Mouse (Mus musculus) liver, embryonic 14.5 days (tissue): ENCODE results near the gene Tmbim4. TPM values are rescaled to one million over a fixed set of nuclear protein-coding genes. Genes with fewer than 3 reads are reported as not detected.
A peak's percentile ranks its signal among the peaks of the same experiment; 100 is the strongest.

Experiments
- ATAC-seq: fragments of 200-750 bp; cut with Nextera tagmentation; 2 replicates; pipeline ENCODE4 v1.8.0; 2017; ENCODE audit warnings: moderate number of reproducible peaks, mild to moderate bottlenecking, moderate library complexity; ENCODE audit not compliant: insufficient read depth
- DNase-seq, 3 experiments: peaks; one replicate each; pipeline ENCODE4 v3.0.0-alpha.2; 2012 to 2013; ENCODE audit warnings: low read depth in 3 of 3, low spot score in 3 of 3
- H3K27ac ChIP-seq: fragments of 300-500 bp; sonication (generic); 2 replicates; pipeline ENCODE4 v1.5.1; 2014; ENCODE audit warnings: moderate library complexity, mild to moderate bottlenecking, control low read depth, inconsistent platforms
- H3K27me3 ChIP-seq: fragments of 300-500 bp; sonication (generic); 2 replicates; pipeline ENCODE4 v1.6.1; 2014; ENCODE audit warnings: mild to moderate bottlenecking, low read length, moderate library complexity; ENCODE audit not compliant: control insufficient read depth, insufficient read depth
- H3K36me3 ChIP-seq: fragments of 300-500 bp; sonication (generic); replicated peaks from 2 replicates; pipeline ENCODE4 v1.6.1; 2014; ENCODE audit warnings: low read depth; ENCODE audit not compliant: control insufficient read depth, insufficient read depth
- H3K4me1 ChIP-seq, 2 experiments: fragments of 200-500 bp in 1 of 2; fragments of 300-500 bp in 1 of 2; sonication (generic) in 1 of 2; replicated peaks; 2 replicates each; pipeline ENCODE4 v1.6.1; 2012 to 2014; ENCODE audit warnings: antibody characterized with exemption in 1 of 2, inconsistent platforms in 1 of 2, low read length in 1 of 2; ENCODE audit not compliant: control insufficient read depth in 2 of 2, insufficient read depth in 2 of 2
- H3K4me2 ChIP-seq: fragments of 300-500 bp; sonication (generic); 2 replicates; pipeline ENCODE4 v1.6.1; 2014; ENCODE audit warnings: low read depth, mild to moderate bottlenecking, control low read depth, moderate library complexity
- H3K4me3 ChIP-seq, 2 experiments: fragments of 200-500 bp in 1 of 2; fragments of 300-500 bp in 1 of 2; sonication (generic) in 1 of 2; 2 replicates each; pipeline ENCODE4 v1.5.1; 2012 to 2014; ENCODE audit warnings: low read depth in 2 of 2, low read length in 2 of 2, mild to moderate bottlenecking in 2 of 2, control low read depth in 1 of 2, inconsistent platforms in 1 of 2, moderate library complexity in 1 of 2; ENCODE audit not compliant: insufficient read depth in 1 of 2
- H3K9ac ChIP-seq: fragments of 300-500 bp; sonication (generic); replicated peaks from 2 replicates; pipeline ENCODE4 v1.6.1; 2014; ENCODE audit warnings: mild to moderate bottlenecking, control low read depth, moderate library complexity
- H3K9me3 ChIP-seq: fragments of 300-500 bp; sonication (generic); 2 replicates; pipeline ENCODE4 v1.6.1; 2016; ENCODE audit warnings: low read length, mixed read lengths; ENCODE audit not compliant: control insufficient read depth
- CTCF ChIP-seq: IDR thresholded peaks from 2 replicates; pipeline ENCODE4 v1.5.1; 2016; ENCODE audit warnings: antibody characterized with exemption, low read depth, control low read depth
- EP300 ChIP-seq: IDR thresholded peaks from 2 replicates; pipeline ENCODE4 v1.6.1; 2016; ENCODE audit warnings: antibody characterized with exemption, low read depth
- WGBS: fragments of 180-500 bp; shearing (Covaris S2); extraction: QIAGEN DNeasy Blood & Tissue Kit; methylation state at CpG from one replicate; pipeline ENCODE4 v1.1.7; 2014; ENCODE audit not compliant: insufficient replicate concordance; 5-methylcytosine and 5-hydroxymethylcytosine counted together
- polyA plus RNA-seq, 2 experiments: library from polyadenylated mRNA; depleted of rRNA in 1 of 2; stranded (reverse) in 1 of 2; unstranded in 1 of 2; fragments of >200 nt; fragmentation: Nextera tagmentation in 1 of 2; extraction: Ambion mirVana in 1 of 2; gene quantifications; 2 replicates each; pipeline versions ENCODE4 v1.2.1 to v1.2.3; 2012 to 2014

Gene Tmbim4
- polyA plus RNA-seq, 2 experiments = 40.1 to 82.2 TPM

DNA sequence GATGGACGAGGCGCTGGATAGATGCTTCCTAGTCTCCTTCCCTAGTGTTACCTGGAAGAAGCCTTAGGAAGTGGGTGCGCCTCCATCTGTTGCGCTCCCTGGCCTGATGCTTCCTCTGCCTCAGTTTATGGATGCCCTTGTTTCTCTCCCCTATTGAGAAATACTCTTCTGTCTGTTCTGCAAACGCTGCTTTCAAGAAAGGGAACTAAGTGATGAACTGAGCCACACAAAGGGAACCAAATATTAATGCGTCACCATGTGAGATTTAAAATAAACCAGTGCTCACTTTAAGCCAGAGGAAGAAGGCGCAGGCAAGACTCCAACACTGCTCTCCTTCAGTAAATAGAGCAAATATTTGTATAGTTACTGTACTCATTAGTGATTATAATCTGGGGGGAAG, 37.9 kb upstream of the Tmbim4 start:
- Histone ChIP-seq H3K9ac (no peak overlapping the region), H3K4me1 (peaks cover 1 to 9% of the 10 kb centered on the region in 2 experiments; a peak in 3 of 4 replicates), H3K27ac (no peak overlapping the region), H3K36me3 (no peaks in the 10 kb centered on the region), H3K9me3 (no peaks in the 10 kb centered on the region), H3K4me3 (no peak overlapping the region), H3K27me3 (no peaks in the 10 kb centered on the region), H3K4me2 (no peak overlapping the region)
- no peak for TF ChIP-seq EP300
- no peak for TF ChIP-seq CTCF
- ATAC-seq (no peak), DNase-seq (no peak)
- 69% methylated on average over 7 of the region's 7 CpGs for WGBS

DNA sequence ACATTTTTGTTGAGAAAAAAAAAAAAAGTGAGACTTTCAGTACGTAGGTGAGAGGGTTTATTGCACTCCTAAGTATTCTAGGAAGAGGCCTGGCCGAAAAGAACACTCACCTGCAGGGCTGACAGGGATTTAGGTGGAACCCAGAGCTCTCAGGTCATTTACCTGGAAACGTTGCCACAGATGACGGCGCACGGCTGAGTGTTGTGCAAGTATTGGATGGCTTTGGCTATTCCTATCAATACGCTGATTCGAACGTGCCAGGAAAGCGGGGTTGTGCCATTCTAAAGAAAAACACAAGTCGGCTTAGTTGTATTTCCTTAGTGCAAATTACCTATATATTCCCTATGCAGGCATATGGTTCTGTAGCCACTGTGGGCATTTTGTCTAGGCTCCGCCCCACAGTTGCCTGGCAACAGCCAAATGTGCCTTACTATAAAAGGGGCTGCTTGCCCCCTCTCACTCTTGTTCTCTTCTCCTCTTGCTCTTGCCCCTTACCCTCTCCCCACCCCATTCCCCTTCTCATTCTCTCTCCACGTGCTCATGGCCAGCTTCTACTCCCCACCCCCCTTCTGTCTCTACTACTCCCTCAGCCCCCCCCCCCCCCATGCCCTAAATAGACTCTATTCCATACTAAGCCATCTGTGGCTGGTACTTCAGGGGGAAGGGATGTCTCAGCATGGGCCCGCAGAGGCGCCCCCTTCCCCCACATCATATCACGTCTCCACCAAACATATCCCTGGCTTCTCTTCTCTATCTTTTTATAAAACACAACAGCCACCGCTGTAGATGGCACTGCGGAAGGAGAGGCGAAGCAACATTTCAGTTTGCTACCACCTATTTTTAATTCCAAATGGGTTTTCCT, 36.2 kb upstream of the Tmbim4 start:
- no peaks in the 10 kb centered on the region for H3K27me3 ChIP-seq
- H3K4me1 ChIP-seq = peaks cover 4 to 18% of the 10 kb centered on the region in 2 experiments; a peak in 3 of 4 replicates
- no peaks in the 10 kb centered on the region for H3K36me3 ChIP-seq
- WGBS = 78% methylated on average over 19 of the region's 19 CpGs
- no peak overlapping the region for H3K4me3 ChIP-seq
- no peaks in the 10 kb centered on the region for H3K9me3 ChIP-seq
- ATAC-seq (no peak), DNase-seq (no peak)
- no peak overlapping the region for H3K27ac ChIP-seq
- H3K4me2 ChIP-seq = no peak overlapping the region
- no peak overlapping the region for H3K9ac ChIP-seq
- TF ChIP-seq EP300 (no peak), CTCF (no peak)

DNA sequence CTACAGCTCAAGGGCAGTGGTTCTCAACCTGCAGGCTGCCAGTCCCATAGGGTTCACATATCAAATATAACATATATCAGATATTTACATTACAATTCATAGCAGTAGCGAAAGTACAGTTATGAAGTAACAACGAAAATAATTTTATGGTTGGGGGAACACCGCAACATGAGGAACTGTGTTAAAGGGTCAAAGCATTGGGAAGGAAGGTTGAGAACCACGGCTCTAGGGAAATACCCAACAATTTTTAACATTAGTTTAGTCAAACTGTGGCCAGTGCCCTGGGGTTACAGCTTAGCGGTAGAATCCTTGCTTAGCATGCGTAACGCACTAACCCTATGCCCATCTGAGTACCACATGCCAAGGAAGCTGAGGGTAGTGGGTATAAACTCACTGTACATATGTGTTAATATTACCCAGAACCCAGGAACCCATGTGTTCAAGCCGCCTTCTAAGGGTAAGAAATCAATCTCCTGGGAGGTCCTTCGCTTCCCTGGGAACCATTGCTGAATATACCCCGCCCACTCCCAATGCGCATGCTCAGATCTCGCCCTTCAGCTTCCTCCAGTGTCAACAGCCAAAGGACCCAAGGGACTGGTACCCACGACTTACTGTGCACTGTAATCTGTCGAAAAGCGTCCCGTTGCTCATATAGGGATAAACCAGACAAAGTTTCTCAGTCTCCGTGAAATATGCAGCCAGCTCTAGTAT, 35.4 kb upstream of the Tmbim4 start:
- no peak for DNase-seq
- no peaks in the 10 kb centered on the region for H3K36me3 ChIP-seq
- TF ChIP-seq EP300 (no peak), CTCF (no peak)
- H3K27ac ChIP-seq = no peak overlapping the region
- H3K4me2 ChIP-seq = no peak overlapping the region
- no peak overlapping the region for H3K4me3 ChIP-seq
- 79% methylated on average over 17 of the region's 17 CpGs for WGBS
- H3K4me1 ChIP-seq = peaks cover 4 to 18% of the 10 kb centered on the region in 2 experiments; a peak in 3 of 4 replicates
- no peak overlapping the region for H3K9ac ChIP-seq
- ATAC-seq = no peak
- H3K27me3 ChIP-seq = no peaks in the 10 kb centered on the region
- H3K9me3 ChIP-seq = no peaks in the 10 kb centered on the region

DNA sequence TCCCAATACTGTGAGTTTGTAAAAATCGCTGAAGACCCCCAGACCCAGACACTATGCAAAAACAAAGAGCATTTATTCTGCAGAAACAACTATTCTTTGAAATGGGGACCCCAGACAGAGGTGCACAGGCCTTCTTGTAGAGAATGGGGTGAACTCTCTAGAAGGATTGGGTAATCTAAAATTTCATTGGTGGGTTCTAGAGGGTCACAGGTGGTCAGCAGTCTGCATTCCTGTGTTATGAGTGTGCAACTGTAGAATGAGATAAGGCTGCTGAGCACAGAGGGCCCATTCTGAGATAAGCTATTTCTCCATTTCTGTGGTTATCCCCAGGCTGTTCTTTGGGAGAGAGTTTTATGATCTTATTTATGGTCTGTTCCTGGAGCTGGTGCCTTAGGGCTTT, 33.3 kb upstream of the Tmbim4 start:
- TF ChIP-seq EP300 (peak; percentile 46), CTCF (no peak)
- Histone ChIP-seq H3K4me3 (no peak overlapping the region), H3K9me3 (no peaks in the 10 kb centered on the region), H3K27me3 (no peaks in the 10 kb centered on the region), H3K4me1 (peaks cover 4 to 18% of the 10 kb centered on the region in 2 experiments; a peak in 3 of 4 replicates), H3K4me2 (peak overlapping the region; percentile 28), H3K27ac (no peak overlapping the region), H3K36me3 (no peaks in the 10 kb centered on the region), H3K9ac (no peak overlapping the region)
- peak in 2 of 3 experiments; percentile 20 to 23 for DNase-seq
- peak; percentile 87 for ATAC-seq
- 30% methylated on average over 1 of the region's 1 CpGs for WGBS

DNA sequence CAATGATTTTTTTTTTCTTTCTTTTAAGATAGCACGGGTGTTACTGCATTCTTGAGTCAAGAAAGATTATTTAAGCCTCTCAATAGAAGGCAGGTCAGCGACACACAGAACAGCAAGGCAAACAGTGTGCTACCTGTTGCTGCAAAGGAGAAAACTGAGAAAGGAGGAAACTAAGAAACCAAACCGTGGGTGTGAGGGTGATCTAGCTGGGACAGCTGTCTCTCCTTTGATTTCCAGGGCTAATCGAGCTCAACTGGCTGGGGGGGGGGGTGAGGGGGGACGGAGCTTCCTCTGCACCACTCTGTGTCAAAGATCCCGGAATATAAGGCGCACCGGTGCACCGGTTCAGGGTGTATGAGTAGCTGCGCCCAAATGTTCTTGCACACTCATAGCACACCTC, 32.3 kb upstream of the Tmbim4 start:
- Histone ChIP-seq H3K27me3 (no peaks in the 10 kb centered on the region), H3K9ac (no peak overlapping the region), H3K4me3 (no peak overlapping the region), H3K4me2 (peak overlapping the region; percentile 28), H3K27ac (no peak overlapping the region), H3K4me1 (peaks cover 4 to 16% of the 10 kb centered on the region in 2 experiments; a peak in 3 of 4 replicates), H3K36me3 (no peaks in the 10 kb centered on the region), H3K9me3 (no peaks in the 10 kb centered on the region)
- ATAC-seq (0 out of 2 replicates have a peak, but pooled peaks have one; percentile 36), DNase-seq (no peak)
- WGBS = 14% methylated on average over 10 of the region's 10 CpGs
- TF ChIP-seq CTCF = no peak
- TF ChIP-seq EP300 = no peak
